Mouse (Mus musculus) adrenal gland, adult 18-20 months (tissue): ENCODE measurements around the gene E130208F15Rik. TPM values are rescaled to one million over a fixed set of nuclear protein-coding genes. Genes with fewer than 3 reads are reported as not detected.

Source experiments
- total RNA-seq, 2 experiments: library from RNA; stranded (reverse); gene quantifications; 1 replicate in 1 of 2; 2 replicates in 1 of 2; pipeline ENCODE4 v1.2.3; 2021

The E130208F15Rik gene
- total RNA-seq, 2 experiments from 2014 or later: 0.63 to 1.0 TPM

Other genes with a start within 250 kb of the E130208F15Rik start
- gene Zfp82, start 248.8 kb upstream of the E130208F15Rik start, total RNA-seq: 1 to 10 TPM; 2.0 to 2.3 TPM
- not detected for gene Gm26920, start 231.3 kb upstream of the E130208F15Rik start, total RNA-seq
- gene Zfp566, start 231.2 kb upstream of the E130208F15Rik start, total RNA-seq: 1 to 10 TPM; 2.9 to 4.1 TPM
- 10 to 100 TPM; 38.4 to 45.1 TPM for gene Zfp260, start 227.0 kb upstream of the E130208F15Rik start, total RNA-seq
- 1 to 10 TPM; 3.2 to 5.1 TPM for gene Zfp382, start 199.8 kb upstream of the E130208F15Rik start, total RNA-seq
- 10 to 100 TPM; 48.5 to 54.2 TPM for gene Zfp146, start 152.0 kb upstream of the E130208F15Rik start, total RNA-seq
- 100 to 1,000 TPM; 349 to 810 TPM for gene Cox7a1, start 137.6 kb upstream of the E130208F15Rik start, total RNA-seq
- gene Capns1, start 122.9 kb upstream of the E130208F15Rik start, total RNA-seq: 100 to 1,000 TPM; 575 to 621 TPM
- 10 to 100 TPM; 51.1 to 64.1 TPM for gene Polr2i, start 89.8 kb upstream of the E130208F15Rik start, total RNA-seq
- gene Tbcb, start 89.5 kb upstream of the E130208F15Rik start, total RNA-seq: 10 to 100 TPM; 86.2 to 93.6 TPM
- gene Ovol3, start 86.0 kb upstream of the E130208F15Rik start, total RNA-seq: not detected
- under 1 TPM; 0.38 to 0.46 TPM for gene Thap8, start 41.6 kb upstream of the E130208F15Rik start, total RNA-seq
- gene Wdr62, start 41.3 kb upstream of the E130208F15Rik start, total RNA-seq: 1 to 10 TPM; 4.9 to 6.7 TPM
- gene Clip3, start 30.0 kb upstream of the E130208F15Rik start, total RNA-seq: 10 to 100 TPM; 22.6 to 24.3 TPM
- 10 to 100 TPM; 56.3 to 74.8 TPM for gene Alkbh6, start 13.0 kb upstream of the E130208F15Rik start, total RNA-seq
- gene Syne4, start 6.9 kb upstream of the E130208F15Rik start, total RNA-seq: 10 to 100 TPM; 21.8 to 31.5 TPM
- 10 to 100 TPM in 1 of 2 experiments, 1 to 10 TPM in 1; 8.8 to 12.0 TPM for gene Sdhaf1, start 2.2 kb downstream of the E130208F15Rik start, total RNA-seq
- 1 to 10 TPM; 6.7 to 8.5 TPM for gene Lrfn3, start 41.0 kb downstream of the E130208F15Rik start, total RNA-seq
- gene Tyrobp, start 92.0 kb downstream of the E130208F15Rik start, total RNA-seq: 10 to 100 TPM; 34.7 to 68.5 TPM
- 1 to 10 TPM; 1.5 to 1.9 TPM for gene Hcst, start 98.1 kb downstream of the E130208F15Rik start, total RNA-seq
- gene Nfkbid, start 100.0 kb downstream of the E130208F15Rik start, total RNA-seq: 1 to 10 TPM; 1.6 to 2.0 TPM
- gene Aplp1, start 123.8 kb downstream of the E130208F15Rik start, total RNA-seq: 10 to 100 TPM; 31.8 to 40.6 TPM
- not detected for gene Kirrel2, start 135.9 kb downstream of the E130208F15Rik start, total RNA-seq
- gene Nphs1, start 136.6 kb downstream of the E130208F15Rik start, total RNA-seq: not detected
- 1 to 10 TPM in 1 of 2 experiments, not detected in 1; 1.2 TPM for gene Prodh2, start 171.9 kb downstream of the E130208F15Rik start, total RNA-seq
- gene Arhgap33, start 213.3 kb downstream of the E130208F15Rik start, total RNA-seq: 1 to 10 TPM; 1.8 to 2.7 TPM
- 10 to 100 TPM; 26.3 to 34.9 TPM for gene Hspb6, start 230.4 kb downstream of the E130208F15Rik start, total RNA-seq
- 1 to 10 TPM; 6.5 to 6.9 TPM for gene Proser3, start 230.6 kb downstream of the E130208F15Rik start, total RNA-seq
- gene Lin37, start 238.1 kb downstream of the E130208F15Rik start, total RNA-seq: 10 to 100 TPM; 47.0 to 59.3 TPM
- gene U2af1l4, start 241.6 kb downstream of the E130208F15Rik start, total RNA-seq: 10 to 100 TPM; 67.1 to 67.4 TPM
- gene Gm49396, start 241.6 kb downstream of the E130208F15Rik start, total RNA-seq: 1 to 10 TPM; 4.6 to 8.2 TPM
- gene Psenen, start 241.9 kb downstream of the E130208F15Rik start, total RNA-seq: 100 to 1,000 TPM; 130 to 154 TPM
- gene Igflr1, start 243.7 kb downstream of the E130208F15Rik start, total RNA-seq: 1 to 10 TPM; 3.6 to 4.3 TPM